Mouse (Mus musculus) ES-Bruce4 (cell line): ENCODE data around the gene Runx2.

ENCODE experiments used
- CTCF ChIP-seq: IDR thresholded peaks from one replicate; pipeline ENCODE4 v1.8.1; 2011; ENCODE audit warnings: low read depth, low read length
- EP300 ChIP-seq: IDR thresholded peaks from 2 replicates; pipeline ENCODE4 v1.6.1; 2011; ENCODE audit warnings: low read depth, low read length; ENCODE audit not compliant: insufficient read depth

DNA sequence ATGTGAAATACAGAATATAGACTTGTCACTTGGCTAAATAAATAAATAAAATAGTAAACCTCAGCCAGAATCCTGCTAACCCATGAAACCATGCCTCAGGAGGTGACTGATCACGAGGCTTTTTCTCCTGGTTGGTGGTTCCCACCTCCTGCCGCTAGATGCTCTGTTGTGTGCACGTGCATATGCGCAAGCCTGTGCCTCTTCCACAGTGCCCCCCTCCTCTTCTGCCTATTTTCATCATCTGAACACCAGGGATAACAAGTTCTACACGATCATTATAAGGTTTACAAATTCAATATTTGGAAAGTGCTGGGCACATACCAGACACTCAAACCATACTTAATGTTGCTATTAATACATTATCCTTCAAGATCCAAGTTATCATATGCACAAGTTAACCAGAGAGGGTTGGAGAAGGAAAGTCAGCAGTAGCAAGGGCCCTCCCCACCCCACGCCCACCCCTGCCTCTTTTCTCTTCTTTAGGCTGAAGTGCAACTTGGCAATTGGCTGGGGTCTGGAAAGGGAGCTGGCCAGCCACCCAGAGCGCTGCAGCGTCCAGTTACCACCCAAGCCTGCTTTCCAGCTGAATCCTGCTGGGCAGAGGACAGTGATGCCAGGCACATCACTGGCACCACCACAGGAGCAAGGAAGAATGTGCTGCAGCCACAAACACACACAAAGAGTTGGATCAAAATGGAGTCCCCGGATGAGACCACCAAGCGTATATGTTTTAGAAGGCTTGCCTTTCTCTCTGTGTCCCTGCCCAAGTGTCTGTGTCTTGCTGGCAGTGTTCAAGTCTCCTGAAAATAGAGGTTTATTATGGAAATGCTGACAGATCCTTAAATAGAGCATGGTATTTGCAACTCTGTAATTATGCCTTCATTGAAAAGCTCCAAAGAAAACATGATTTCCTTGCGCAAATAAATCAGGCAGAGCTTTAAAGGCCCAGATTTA lies 294.2 kb downstream of the Runx2 start:
- TF ChIP-seq CTCF (no peak), EP300 (no peak)
